Mouse (Mus musculus) skeletal muscle tissue, adult 2 months (tissue): ENCODE data around the gene Gm17359.

Source experiments
- DNase-seq: peaks from one replicate; pipeline ENCODE4 v3.0.0-alpha.2; 2012; ENCODE audit warnings: low read depth, low spot score

The Gm17359 gene

DNA sequence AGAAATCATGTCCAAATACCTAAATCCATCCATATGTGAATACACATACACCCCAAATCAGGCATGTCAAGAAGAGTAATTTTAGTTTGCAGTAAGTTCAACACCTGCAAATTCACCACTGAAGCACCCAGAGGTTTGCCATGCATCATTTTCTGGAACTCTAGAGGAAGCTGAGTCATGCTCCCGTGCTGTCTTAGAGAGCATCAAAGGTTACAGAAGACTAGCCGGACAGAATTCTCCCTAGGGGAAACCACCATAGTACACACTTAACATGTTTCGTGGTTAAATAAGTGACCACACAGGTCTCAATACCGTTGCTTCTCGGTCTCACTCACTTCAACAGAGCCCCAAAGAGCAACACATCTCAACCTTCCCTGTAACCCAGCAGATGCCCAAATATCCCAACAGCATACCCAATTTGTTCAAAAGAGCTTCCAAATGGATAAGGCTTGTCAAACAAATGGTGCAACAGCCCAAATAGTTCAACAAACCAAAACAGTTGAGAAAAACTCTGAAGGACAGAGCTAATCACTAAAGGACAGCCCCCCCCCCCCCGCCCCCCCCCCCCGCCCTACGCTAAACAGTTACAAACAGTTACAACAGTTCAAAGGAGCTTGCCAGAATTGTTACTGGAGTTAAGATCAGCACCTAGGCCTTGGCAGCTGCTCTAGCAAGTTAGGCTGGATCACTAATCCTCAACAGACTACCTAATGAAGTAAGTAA lies at the start of gene Gm17359:
Gene Gm17359, plus strand, starts transcription at position 618 of the 723 bp plus-strand sequence.
- DNase-seq, result no peak

- DNase-seq, result peak; percentile 89
These were observed 49.3 kb upstream of the Gm17359 start for GRCm38 (mm10) chr3:79287108-79287576.

- no peak for DNase-seq
These were observed 48.6 kb upstream of the Gm17359 start for GRCm38 (mm10) chr3:79287699-79288458.

- DNase-seq, result no peak
These were observed 47.4 kb upstream of the Gm17359 start for GRCm38 (mm10) chr3:79289050-79289449.

DNA sequence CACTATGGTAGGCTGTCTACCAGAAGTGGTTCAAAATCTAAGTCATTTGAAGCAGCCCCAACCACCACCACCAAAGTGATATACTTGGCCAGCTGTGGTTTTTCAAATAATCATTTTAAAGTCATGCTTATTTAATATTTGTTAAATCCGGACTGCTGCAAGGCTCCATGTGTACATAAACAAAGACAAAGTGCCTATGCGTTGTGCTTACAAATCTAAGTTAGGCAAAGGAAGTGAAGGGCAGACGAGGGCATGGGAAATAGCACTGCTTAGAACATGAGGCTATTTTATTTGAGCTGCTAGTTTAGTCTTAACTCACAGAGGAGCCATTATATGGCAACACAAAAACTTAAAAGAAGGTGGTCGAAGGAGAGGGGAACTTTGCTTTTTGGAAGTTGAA lies 43.4 kb upstream of the Gm17359 start:
- DNase-seq, result no peak

- no peak for DNase-seq
These were observed 41.8 kb upstream of the Gm17359 start for GRCm38 (mm10) chr3:79294701-79295100.

- DNase-seq, result no peak
These were observed 40.4 kb upstream of the Gm17359 start for GRCm38 (mm10) chr3:79296049-79296448.

DNA sequence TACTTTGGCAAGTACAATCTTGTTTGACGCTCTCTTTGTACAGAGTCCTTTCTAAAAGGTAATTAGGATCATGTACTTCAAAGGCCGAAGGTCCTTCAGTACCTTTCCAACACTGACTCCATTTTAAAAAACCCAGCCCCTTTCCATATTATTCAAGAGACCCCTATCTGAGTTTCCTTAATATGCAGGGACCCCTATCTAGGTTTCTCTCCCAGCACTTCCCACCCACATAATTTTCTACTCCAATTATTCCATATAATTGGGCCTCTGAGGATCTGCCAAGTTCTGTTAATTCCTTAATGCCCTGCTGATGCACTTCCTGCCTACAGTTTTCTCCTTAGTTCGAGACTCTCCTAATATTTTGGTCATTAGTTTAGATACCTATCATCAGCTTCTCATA lies 39.9 kb upstream of the Gm17359 start:
- no peak for DNase-seq

DNA sequence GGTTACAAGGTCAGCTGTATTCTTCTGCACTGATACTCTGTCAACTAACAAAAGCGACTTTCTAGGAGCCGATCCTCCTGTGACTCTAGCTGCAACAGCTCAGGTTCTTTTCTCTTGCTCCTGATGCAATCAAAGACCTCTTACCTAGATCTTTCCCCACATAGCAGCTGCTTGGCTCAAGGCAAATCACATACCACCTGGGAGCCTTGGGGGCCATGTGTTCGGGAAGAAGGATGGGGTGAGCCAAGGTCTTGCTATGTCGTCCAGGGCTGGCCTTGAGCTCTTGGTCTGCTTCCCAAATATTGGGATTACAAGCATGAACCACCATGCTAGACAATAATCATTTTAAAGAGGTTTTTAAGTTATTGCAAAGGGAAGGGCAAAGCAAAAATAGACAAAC lies 39.2 kb upstream of the Gm17359 start:
- DNase-seq, result no peak

- DNase-seq, result peak; percentile 13
These were observed 37.1 kb upstream of the Gm17359 start for GRCm38 (mm10) chr3:79299401-79299800.

GRCm38 (mm10) chr3:79308605-79309004 lies 27.9 kb upstream of the Gm17359 start:
- DNase-seq, result no peak

GRCm38 (mm10) chr3:79310184-79310583 lies 26.3 kb upstream of the Gm17359 start:
- no peak for DNase-seq

GRCm38 (mm10) chr3:79311895-79312294 lies 24.6 kb upstream of the Gm17359 start:
- no peak for DNase-seq

DNA sequence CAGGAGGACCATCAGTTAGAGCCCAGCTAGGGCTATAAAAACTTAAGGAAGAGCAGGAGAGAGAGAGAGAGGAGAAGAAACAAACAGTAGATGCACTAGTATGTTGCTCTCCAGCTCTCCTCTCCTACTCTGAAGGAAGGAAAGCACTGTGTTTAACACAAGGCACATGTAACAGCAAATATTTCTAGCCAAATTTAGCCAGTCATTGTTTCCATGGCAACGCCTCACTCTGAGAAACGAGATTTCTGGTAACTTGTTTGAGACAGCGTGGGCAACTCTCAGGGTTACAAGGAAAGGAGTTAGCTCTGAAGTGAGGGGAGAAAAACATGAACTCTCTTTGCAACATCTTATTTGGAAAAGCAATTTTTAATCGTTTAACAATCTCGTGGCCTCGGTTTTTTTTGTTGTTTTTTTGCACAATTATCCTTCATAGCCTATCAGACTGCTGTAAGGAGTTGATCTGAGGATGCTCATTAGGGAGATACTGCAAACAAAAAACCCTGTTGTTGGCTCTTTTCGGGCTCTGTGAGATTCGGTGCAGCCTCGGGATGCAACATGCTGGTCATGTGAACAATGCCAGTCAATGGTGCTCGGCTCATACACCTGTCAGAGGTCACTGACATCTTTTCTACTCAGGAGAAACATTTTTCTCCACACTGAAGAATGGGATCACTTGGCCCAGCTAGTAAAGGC lies 22.3 kb upstream of the Gm17359 start:
- DNase-seq, result no peak

GRCm38 (mm10) chr3:79324697-79325526 lies 11.5 kb upstream of the Gm17359 start:
- DNase-seq, result no peak

DNA sequence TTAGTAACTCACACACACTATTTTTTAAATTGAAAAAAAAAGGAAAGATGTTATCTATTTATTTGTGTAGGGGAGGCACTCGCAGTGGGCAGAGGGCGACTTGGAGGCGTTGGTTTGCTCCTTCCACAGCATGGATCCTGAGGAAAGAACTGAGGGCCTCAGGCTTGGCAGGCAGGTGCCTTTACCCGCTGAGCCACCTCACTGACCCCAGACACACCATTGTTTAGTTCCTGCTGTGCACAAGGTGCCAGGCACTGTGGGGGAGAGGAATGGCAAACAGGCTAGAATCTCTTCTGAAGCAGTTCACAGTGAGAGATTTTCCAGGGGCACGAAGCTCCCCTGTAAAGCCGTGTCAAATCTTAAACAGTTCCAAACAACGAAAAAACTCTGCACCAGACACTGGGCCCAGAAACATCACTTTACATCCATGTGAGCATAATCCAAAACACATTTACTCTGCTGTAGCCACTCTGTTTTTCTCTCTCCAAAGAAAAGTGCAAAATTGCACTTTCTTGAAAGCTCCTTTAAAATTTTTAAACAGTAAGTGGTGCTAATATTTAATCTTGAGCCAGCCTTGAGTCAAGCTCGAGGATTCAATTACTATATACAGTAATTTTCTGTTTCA lies 6.7 kb upstream of the Gm17359 start:
- DNase-seq, result no peak

DNA sequence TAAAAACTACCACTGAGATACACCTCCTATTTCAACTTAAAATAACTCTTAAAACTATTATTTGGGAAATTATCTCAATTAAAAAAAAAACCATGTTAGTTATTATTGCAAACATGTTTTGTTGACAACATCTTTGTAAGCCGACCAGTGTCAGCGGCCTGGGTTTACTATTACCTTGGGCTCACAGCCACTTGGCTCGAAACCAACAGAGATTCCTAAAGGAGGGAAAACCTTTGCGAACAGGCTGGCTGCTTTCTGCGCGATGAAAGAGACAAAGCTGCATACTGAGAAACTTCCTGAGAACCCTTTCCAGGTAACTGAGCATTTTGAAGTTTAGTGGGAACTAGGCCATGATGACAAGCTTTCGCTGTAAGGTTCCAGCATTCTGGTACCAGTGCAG lies 3.4 kb upstream of the Gm17359 start:
- no peak for DNase-seq

- DNase-seq, result no peak
These were observed 2.7 kb upstream of the Gm17359 start for GRCm38 (mm10) chr3:79333643-79334200.

GRCm38 (mm10) chr3:79340737-79341136 lies 4.3 kb downstream of the Gm17359 start:
- DNase-seq, result no peak

DNA sequence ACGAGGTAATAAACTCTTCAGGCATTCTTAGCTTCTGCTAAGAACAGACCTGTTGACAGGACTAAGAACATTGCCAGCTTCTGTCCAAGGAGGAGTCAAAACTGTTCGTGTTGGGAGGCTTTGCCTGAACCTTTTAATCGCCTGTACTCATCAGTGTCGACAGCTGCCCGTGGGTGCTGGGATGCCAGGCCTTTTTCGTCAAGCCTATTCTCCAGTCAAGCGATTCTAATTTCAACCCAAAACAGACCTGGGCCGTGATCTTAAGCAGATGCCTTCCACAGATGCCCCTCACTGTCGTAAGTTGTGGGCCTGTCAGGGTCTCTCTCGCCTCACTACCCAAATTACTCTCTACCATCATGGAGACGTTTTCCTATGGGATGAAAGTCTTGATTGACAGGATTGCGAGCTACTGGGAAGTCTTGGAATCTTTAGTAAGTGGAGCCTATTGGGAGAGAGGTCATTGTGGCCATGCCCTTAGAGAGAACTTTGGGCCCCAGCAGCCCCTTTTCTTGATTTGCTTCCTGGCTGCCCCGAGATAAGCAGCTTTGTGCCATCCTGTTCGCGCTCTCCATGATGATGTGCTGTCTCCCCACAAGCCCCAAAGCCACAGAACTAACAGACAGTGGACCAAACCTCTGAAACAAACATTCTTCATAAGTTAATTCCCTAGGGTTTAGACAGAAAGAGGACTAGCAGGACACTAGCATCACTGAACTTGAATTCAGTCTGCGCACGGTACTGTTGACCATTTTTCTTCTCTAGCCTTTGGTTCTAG lies 6.7 kb downstream of the Gm17359 start:
- DNase-seq, result no peak
